Mouse (Mus musculus) midbrain, embryonic 16.5 days (tissue): ENCODE measurements around the gene Rnf145. TPM values are rescaled to one million over a fixed set of nuclear protein-coding genes. Genes with fewer than 3 reads are reported as not detected.

ENCODE experiments used
- ATAC-seq: fragments of 200-750 bp; cut with Nextera tagmentation; 2 replicates; pipeline ENCODE4 v1.8.0; 2017; ENCODE audit warnings: moderate TSS enrichment
- H3K27ac ChIP-seq: fragments of 300-500 bp; sonication (generic); 2 replicates; pipeline ENCODE4 v1.5.1; 2014; ENCODE audit warnings: mild to moderate bottlenecking, low read length, mixed read lengths
- H3K27me3 ChIP-seq: fragments of 300-500 bp; sonication (generic); 2 replicates; pipeline ENCODE4 v1.6.1; 2014; ENCODE audit warnings: low read depth, low read length, mixed read lengths; ENCODE audit not compliant: control insufficient read depth, insufficient read depth
- H3K36me3 ChIP-seq: fragments of 300-500 bp; sonication (generic); 2 replicates; pipeline ENCODE4 v1.6.1; 2014; ENCODE audit warnings: mild to moderate bottlenecking, low read length, moderate library complexity, mixed read lengths; ENCODE audit not compliant: control insufficient read depth, insufficient read depth
- H3K4me1 ChIP-seq: fragments of 300-500 bp; sonication (generic); 2 replicates; pipeline ENCODE4 v1.6.1; 2014; ENCODE audit warnings: mild to moderate bottlenecking, low read length, mixed read lengths; ENCODE audit not compliant: control insufficient read depth, insufficient read depth
- H3K4me2 ChIP-seq: fragments of 300-500 bp; sonication (generic); 2 replicates; pipeline ENCODE4 v1.6.1; 2014; ENCODE audit warnings: mild to moderate bottlenecking, low read length, mixed read lengths
- H3K4me3 ChIP-seq: fragments of 300-500 bp; sonication (generic); 2 replicates; pipeline ENCODE4 v1.5.1; 2014; ENCODE audit warnings: low read depth, mild to moderate bottlenecking, low read length, moderate library complexity, mixed read lengths
- H3K9ac ChIP-seq: fragments of 300-500 bp; sonication (generic); 2 replicates; pipeline ENCODE4 v1.6.1; 2014; ENCODE audit warnings: low read depth, low read length, mixed read lengths
- H3K9me3 ChIP-seq: fragments of 300-500 bp; sonication (generic); replicated peaks from 2 replicates; pipeline ENCODE4 v1.6.1; 2014; ENCODE audit warnings: mild to moderate bottlenecking, low read length, mixed read lengths; ENCODE audit not compliant: control insufficient read depth, poor library complexity, severe bottlenecking
- WGBS: fragments of 180-500 bp; shearing (Covaris S2); extraction: QIAGEN DNeasy Blood & Tissue Kit; methylation state at CpG from one replicate; pipeline ENCODE4 v1.1.7; 2014; 5-methylcytosine and 5-hydroxymethylcytosine counted together
- polyA plus RNA-seq: library from polyadenylated mRNA; unstranded; fragments of >200 nt; fragmentation: Nextera tagmentation; extraction: Ambion mirVana; gene quantifications from 2 replicates; pipeline ENCODE4 v1.2.1, GENCODE M21; 2015

The Rnf145 gene
- polyA plus RNA-seq, 1 experiment from 2014 or later = 108 TPM

- Histone ChIP-seq H3K4me1 (no peaks in the 10 kb centered on the region), H3K4me3 (no peak overlapping the region), H3K9ac (no peak overlapping the region), H3K36me3 (peaks cover 28% of the 10 kb centered on the region), H3K27ac (no peak overlapping the region), H3K27me3 (no peaks in the 10 kb centered on the region), H3K4me2 (no peak overlapping the region), H3K9me3 (no peaks in the 10 kb centered on the region)
- no peak for ATAC-seq
- 88% methylated on average over 5 of the region's 5 CpGs for whole genome bisulfite sequencing
These were observed 11.0 kb downstream of the Rnf145 start for GRCm38 (mm10) chr11:44529716-44530115.

DNA sequence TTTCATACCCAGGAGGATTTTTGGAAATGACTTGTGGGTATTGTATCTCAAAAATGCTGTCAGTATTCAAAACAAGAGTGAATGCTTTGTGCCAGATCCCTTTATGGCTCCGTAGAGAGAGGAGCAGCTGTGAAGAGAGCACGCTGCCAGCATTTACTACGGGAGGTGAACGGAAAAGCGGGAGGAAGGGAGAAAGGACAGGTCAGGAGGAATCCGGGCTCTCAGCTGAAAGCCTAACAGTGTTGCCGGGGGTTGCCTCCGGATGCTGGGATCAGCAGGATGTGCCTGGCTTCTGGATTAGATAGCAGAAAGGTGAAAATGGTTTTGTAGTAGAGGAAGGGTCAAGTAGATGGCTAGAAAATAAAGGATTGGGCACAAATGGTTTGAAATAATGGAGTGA, 11.6 kb downstream of the Rnf145 start:
- H3K4me1 ChIP-seq = no peaks in the 10 kb centered on the region
- H3K9me3 ChIP-seq = no peaks in the 10 kb centered on the region
- H3K27me3 ChIP-seq = no peaks in the 10 kb centered on the region
- H3K9ac ChIP-seq = no peak overlapping the region
- no peak for ATAC-seq
- peaks cover 23% of the 10 kb centered on the region for H3K36me3 ChIP-seq
- no peak overlapping the region for H3K4me3 ChIP-seq
- no peak overlapping the region for H3K4me2 ChIP-seq
- 64% methylated on average over 8 of the region's 8 CpGs for WGBS
- H3K27ac ChIP-seq = no peak overlapping the region

- 91% methylated on average over 11 of the region's 11 CpGs for WGBS
- Histone ChIP-seq H3K4me1 (no peaks in the 10 kb centered on the region), H3K9me3 (no peaks in the 10 kb centered on the region), H3K4me2 (no peak overlapping the region), H3K27ac (no peak overlapping the region), H3K4me3 (no peak overlapping the region), H3K27me3 (no peaks in the 10 kb centered on the region), H3K36me3 (peaks cover 20% of the 10 kb centered on the region), H3K9ac (no peak overlapping the region)
- no peak for ATAC-seq
These were observed 12.1 kb downstream of the Rnf145 start for GRCm38 (mm10) chr11:44530867-44531266.

- Histone ChIP-seq H3K27me3 (no peaks in the 10 kb centered on the region), H3K9ac (no peak overlapping the region), H3K4me3 (no peak overlapping the region), H3K27ac (no peak overlapping the region), H3K36me3 (peaks cover 16% of the 10 kb centered on the region), H3K4me2 (no peak overlapping the region), H3K9me3 (no peaks in the 10 kb centered on the region), H3K4me1 (no peaks in the 10 kb centered on the region)
- WGBS = 87% methylated on average over 4 of the region's 4 CpGs
- no peak for ATAC-seq
These were observed 12.9 kb downstream of the Rnf145 start for GRCm38 (mm10) chr11:44531617-44532016.

DNA sequence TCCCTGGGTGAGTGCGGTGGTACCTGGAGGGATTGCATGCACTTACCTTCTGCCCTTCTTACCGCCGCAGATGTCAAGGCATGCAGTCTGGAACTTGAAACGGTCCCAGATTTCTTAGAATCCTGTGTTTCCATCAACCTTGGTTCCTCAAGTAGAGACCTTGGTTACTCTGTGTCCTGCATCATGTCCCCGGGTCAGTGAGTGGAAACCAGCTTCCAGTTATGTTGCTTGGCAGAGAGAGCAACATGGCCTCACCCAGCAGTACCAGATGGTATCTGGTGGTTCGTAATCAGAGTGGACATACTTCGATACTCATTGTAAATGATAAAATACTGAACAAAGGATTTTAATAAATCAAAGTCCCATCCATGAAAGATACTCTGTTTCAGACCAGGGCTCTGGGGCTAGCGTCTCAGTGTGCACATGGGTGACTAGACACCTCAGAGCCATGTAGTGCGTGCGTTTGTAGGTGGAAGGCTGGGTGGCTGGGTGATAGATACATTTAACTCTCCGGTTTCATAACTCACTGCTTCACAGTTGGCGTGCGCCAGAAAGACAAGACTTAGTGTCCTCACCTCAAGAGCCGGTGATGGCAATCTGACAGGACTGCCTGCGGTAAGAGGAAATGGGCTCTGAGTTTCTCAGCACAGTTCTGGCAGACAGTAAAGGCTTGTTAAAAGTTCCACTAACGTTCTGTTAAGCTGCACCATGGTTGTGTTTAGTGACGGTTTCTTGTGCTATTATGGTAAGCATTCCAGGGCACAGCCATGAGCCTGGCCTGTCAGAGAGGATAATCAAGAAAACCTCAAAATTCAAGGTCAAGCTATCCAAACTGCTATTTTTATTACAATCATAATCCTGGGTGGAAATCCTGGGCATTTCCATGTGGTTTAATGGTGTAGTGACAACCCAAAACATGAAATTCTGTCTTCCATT, 14.3 kb downstream of the Rnf145 start:
- Histone ChIP-seq H3K4me3 (no peak overlapping the region), H3K4me2 (no peak overlapping the region), H3K27me3 (no peaks in the 10 kb centered on the region), H3K36me3 (peaks cover 17% of the 10 kb centered on the region), H3K9ac (no peak overlapping the region), H3K4me1 (no peaks in the 10 kb centered on the region), H3K9me3 (no peaks in the 10 kb centered on the region), H3K27ac (no peak overlapping the region)
- WGBS = 95% methylated on average over 17 of the region's 17 CpGs
- ATAC-seq = no peak

- WGBS = 92% methylated on average over 12 of the region's 12 CpGs
- H3K9ac ChIP-seq = no peak overlapping the region
- no peaks in the 10 kb centered on the region for H3K27me3 ChIP-seq
- H3K36me3 ChIP-seq = peaks cover 17% of the 10 kb centered on the region
- no peaks in the 10 kb centered on the region for H3K9me3 ChIP-seq
- no peaks in the 10 kb centered on the region for H3K4me1 ChIP-seq
- no peak overlapping the region for H3K4me3 ChIP-seq
- no peak overlapping the region for H3K27ac ChIP-seq
- ATAC-seq = no peak
- H3K4me2 ChIP-seq = no peak overlapping the region
These were observed 16.4 kb downstream of the Rnf145 start for GRCm38 (mm10) chr11:44534999-44535750.

- Histone ChIP-seq H3K4me1 (no peaks in the 10 kb centered on the region), H3K36me3 (peaks cover 14% of the 10 kb centered on the region), H3K9ac (no peak overlapping the region), H3K9me3 (no peaks in the 10 kb centered on the region), H3K4me3 (no peak overlapping the region), H3K27me3 (no peaks in the 10 kb centered on the region), H3K27ac (no peak overlapping the region), H3K4me2 (no peak overlapping the region)
- ATAC-seq = no peak
- 86% methylated on average over 7 of the region's 7 CpGs for WGBS
These were observed 18.6 kb downstream of the Rnf145 start for GRCm38 (mm10) chr11:44537403-44537802.

- no peak overlapping the region for H3K4me2 ChIP-seq
- no peak overlapping the region for H3K27ac ChIP-seq
- no peaks in the 10 kb centered on the region for H3K9me3 ChIP-seq
- H3K36me3 ChIP-seq = peaks cover 8% of the 10 kb centered on the region
- H3K4me3 ChIP-seq = no peak overlapping the region
- ATAC-seq = no peak
- WGBS = 91% methylated on average over 3 of the region's 3 CpGs
- H3K27me3 ChIP-seq = no peaks in the 10 kb centered on the region
- no peak overlapping the region for H3K9ac ChIP-seq
- H3K4me1 ChIP-seq = no peaks in the 10 kb centered on the region
These were observed 19.3 kb downstream of the Rnf145 start for GRCm38 (mm10) chr11:44538101-44538500.
